Mouse (Mus musculus): ENCODE measurements at regions not wholly inside any gene's neighbourhood (a gene's known extent, or its start where the extent isn't known, plus 50 kb on each side); places are given as distances from the start of the nearest gene placed in this dataset.

DNA sequence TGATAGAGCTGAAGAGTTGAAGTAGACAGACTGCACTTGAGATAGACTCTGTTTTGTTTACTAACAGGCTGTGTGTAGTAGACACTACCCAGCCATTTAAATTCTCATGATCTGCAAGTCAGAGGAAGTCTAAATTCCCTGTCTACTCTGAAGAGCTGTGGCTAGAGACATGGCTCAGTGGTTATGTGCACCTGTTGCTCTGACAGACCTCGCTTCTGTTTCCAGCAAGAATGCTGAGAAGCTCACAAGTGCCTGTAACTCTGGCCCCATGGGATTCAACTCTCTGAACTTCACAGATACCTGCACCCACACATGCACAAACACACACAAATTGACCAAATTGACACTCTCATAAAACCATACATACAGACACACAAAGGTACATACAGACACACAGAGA lies 543.4 kb upstream of the Intu start:
- TF ChIP-seq CTCF (IDR thresholded peaks at IDR 0.05; ENCODE audit: extremely low read depth, insufficient read depth, low read length) (no peak), POLR2A (IDR thresholded peaks at IDR 0.05; ENCODE audit: extremely low read depth, insufficient read depth, low read length) (no peak)

Data from cortical plate, adult 2 months (tissue).